Mouse (Mus musculus) spleen, postnatal 14 days (tissue): ENCODE results near the gene Scyl2.
"Not testable (repeated sequence)": the region's sequence is repeated elsewhere in the genome, so short reads cannot be mapped to it uniquely, and the experiment has no call there.

Source experiments
- DNase-seq, 2 experiments: peaks; one replicate each; pipeline ENCODE4 v3.0.0; 2021 to 2022; ENCODE audit warnings: low spot score in 2 of 2

The Scyl2 gene

DNA sequence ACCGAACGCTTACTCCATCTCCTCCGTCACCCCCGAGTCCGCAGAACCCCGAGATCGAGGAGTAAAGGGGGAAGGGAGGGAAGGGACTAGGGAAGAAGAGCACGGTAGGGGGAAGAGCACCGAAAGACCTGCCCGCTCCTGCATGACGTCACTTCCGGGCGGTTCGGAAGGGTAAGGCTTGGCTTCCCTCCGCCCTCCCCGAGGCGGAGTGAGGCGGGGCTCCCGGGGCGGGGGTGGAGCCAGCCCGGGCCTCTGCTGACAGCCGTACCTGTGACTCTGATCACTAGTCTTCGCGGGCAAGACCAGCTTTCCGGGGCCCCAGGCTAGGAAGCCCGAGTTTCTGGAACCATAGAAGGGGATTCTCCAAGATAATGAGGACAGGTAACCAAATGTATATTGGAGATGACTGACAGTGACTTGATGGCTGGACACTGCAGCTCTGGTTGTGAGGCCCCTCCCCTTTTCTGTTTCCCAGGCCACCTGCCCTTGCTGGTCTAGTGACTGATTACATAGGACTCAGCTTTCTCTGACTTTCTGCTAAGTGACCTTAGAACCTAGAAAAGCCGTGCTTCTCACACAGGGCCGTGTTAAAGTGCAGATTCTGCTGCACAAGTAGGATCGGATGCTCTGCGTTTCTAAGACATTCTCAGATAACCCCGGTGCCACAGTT, at the start of gene Scyl2:
Gene Scyl2, minus strand, starts transcription at position 147 of the 670 bp plus-strand sequence.
- peak; percentile 90 to 93 for DNase-seq

DNA sequence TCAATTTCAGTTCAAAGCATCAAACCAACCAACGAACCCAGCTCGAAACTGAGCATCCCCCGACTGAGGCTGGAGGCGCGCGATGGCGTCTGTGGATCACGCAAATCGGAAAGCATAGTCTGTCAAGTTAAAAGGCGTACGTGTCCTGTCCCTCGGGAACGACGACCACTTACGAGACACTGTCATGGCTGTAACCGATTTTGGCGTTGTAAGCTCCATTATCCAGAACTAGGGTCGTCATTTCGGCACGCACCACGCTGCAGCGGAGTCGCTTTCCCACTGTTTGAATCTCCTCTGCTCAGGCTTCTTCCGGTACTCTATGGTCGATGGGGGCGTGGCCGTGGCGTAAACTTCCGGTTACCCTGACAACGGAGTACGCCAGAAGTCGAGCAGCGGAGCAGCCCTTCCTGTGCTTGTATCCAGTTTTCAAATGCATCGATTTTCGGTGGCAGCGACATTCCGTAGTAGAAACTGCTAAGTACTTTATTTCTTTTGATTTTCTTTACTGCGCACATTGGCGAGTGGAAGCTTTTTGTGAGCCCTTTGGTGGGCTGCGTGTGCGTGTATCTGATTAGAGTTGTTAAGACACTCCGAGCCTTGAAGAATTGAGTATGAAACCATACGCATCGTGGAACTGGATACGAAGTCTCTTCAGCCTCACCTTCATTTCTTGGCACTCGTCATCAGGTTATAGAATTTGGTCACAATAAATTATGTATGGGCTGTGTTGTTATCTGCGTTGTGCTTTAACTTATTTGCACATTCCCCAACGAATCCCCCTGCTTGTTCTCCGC, 46.1 kb upstream of the Scyl2 start, which contains the start of gene Actr6:
Gene Actr6, minus strand, starts transcription at position 295 of the 794 bp plus-strand sequence.
- DNase-seq = peak; percentile 86 to 89

DNA sequence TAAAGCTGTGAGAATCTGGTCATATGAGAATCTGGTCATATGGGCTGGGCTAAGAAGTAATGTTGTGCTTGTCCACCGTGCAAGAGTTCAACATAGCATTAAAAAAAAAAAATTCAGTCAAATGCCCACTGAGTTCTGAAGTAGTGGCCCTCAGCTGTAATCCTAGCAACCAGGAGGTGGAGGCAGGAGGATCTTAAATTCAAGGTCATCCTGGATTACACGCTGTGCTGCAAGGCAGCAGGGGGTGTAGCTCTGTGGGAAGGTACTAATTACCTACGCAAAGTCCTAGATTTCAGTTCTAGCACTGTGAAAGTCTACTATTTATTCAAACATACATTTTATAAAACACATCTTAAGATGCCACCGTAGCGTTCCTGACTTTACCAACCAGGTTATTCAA, 45.3 kb upstream of the Scyl2 start:
- DNase-seq = no peak

DNA sequence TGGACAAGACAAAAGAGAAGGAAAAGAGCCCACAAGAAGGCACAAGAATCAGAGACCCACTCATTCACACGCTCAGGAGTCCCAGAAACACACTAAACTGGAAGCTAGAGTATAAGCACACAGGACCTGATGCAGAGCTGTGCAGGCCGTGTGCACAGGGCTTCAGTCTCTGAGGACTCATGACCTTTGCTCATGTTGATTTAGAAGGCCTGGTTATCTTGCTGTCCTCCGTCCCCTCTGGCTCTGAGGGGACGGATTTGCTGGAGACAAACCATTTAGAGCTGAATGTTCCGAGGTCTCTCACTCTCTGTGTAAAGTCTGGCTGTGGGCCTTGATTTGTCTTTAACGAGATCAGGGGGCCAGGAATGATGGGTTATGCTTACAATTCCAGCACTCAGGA, 44.3 kb upstream of the Scyl2 start:
- DNase-seq = no peak

- no peak for DNase-seq
These were observed 36.4 kb upstream of the Scyl2 start for GRCm38 (mm10) chr10:89722247-89723195.

DNA sequence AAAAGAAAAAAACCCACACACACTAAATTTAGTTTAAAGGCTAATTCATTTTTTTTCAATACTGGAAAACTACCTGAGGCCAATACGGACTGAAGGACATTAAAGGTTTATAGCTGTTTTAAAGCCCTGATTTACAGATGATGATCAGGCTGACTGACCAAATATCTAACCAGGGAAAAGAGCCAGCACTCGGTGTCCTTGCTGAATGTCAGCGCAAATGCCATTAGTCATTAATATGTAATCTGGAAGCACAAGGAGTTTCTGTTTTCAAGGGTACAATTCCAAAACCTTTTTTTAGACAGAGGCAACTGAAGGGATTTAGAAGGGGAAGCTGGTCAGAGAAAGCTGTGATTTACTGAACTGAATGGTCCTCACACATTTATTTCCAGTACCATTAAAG, 34.7 kb upstream of the Scyl2 start:
- no peak for DNase-seq

DNA sequence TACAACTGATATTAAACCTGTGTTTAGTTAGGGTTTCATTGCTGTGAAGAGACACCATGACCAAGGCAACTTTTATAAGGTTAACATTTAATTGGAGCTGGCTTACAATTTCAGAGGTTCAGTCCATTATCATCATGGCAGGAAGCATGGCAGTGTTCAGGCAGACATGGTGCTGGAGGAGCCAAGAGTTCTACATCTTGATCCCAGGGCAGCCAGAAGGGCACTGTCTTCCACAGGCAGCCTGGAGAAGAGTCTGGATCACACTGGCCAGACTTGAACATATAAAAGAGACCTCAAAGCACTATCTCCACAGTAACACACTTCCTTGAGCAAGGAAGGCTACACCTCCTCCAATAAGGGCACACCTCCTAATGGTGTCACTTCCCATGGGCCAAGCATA, 34.2 kb upstream of the Scyl2 start:
- no peak for DNase-seq

DNA sequence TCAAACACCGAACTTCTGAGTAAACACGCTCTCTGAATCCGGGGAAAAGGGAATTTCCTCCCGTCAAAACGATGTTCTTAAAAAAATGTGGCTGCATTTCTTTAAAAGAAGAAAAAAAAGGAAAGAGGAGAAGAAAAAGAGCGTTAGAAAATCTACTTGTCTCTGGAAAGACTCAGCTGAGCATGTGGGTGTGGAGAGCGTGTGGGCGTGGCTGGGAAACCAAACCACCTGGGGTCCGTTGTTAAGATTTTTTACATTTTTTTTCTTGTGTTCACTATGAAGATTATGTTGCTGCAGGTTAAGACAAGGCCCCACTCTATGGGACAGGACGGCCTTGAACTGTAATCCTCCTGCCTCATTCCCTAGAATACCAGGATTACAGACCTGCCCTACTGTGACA, 28.8 kb upstream of the Scyl2 start:
- DNase-seq = no peak

DNA sequence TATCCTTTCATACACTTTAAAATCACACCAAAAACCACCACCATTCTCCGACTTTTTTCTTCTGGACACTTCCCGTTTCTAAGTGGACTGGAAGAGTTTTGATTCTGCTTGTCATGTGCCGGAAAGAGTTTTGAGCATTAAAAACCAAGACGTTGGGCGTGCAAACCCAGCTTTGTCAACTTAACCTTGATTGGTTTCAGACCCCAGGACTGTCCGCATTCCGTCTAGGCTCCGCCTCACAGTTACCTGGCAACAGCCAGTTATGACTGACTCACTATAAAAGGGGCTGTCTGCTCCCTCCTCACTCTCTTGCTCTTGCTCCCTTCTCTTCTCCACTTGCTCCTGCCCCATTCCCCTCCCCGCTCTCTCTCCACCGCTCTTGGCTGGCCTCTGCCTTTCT, 22.6 kb upstream of the Scyl2 start:
- no peak for DNase-seq

- DNase-seq = no peak
These were observed 21.3 kb upstream of the Scyl2 start for GRCm38 (mm10) chr10:89707397-89707796.

DNA sequence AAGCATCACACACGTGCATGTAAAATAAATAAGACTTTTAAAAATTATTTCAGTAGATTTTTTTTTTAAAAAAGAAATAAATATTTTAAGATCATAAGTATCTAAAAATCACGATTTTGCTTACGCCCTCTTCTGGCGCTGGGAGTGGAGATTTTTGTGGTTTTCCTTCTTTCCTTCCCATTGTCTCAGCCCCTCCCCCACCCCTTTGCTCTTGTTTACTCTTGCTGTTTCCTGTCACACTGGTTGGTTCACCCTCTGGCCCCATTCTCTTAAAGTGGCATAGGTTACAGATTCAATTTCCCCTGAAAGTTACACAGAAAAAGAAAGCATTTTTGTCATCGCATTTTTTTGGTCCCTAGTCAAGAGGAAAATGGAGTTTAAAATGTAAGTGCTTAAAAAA, 17.0 kb upstream of the Scyl2 start:
- DNase-seq = no peak

- DNase-seq = no peak
These were observed 11.9 kb upstream of the Scyl2 start for GRCm38 (mm10) chr10:89697956-89698355.

GRCm38 (mm10) chr10:89696270-89696669, 10.2 kb upstream of the Scyl2 start:
- not testable (repeated sequence) for DNase-seq

DNA sequence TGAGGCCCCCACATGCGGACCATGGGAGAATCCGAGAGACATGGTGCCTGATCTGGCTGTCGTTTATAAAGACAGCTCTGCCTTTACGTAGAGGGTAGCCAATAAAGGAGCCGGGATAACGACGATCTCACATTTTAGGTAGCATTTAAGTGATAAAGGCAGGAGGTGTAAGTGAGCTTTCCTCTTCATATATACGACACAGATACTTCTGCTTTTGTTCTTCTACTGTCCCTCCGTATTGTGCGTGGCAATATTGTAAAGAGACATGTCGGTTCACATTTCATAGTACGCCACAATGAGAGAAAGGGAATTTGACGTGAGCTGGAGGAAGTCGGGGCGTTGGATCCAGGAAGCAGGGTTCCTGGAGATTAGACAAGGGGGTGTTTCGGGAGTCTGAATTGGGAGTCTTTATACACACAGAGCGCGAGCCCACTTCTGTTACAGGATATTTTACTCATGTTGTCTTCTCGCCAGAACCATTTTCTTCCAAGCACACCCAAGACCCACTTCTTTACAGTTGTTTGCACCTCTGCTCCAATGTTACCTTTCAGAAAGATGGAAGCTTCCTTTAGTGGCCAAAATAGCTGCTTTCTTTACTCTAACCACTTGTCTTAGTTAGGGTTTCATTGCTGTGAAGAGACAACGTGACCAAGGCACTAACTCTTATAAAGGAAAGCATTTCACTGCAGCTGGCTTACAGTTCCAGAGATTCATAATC, 9.3 kb upstream of the Scyl2 start:
- DNase-seq = no peak

GRCm38 (mm10) chr10:89690021-89690420, 3.9 kb upstream of the Scyl2 start:
- DNase-seq = no peak

DNA sequence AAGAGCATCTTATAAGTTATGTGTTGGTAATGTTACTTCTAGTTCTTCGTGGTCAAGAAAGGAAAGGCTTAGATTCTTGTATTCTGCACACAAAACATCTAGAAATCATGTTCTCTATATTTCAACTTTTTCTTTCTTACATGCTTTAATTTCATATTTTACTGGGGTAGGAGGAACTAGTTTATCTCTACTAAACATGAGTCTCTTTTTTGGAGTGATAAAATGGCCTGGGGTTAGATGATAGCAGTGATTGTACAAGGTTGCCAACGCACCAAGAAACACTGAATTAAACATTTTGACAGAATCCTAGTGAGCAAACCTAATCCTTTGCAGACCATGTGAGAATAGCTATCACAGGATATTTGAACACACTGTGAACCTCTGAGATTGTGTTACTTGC, 1.4 kb upstream of the Scyl2 start:
- DNase-seq = no peak

- no peak for DNase-seq
These were observed 520 bp downstream of the Scyl2 start for GRCm38 (mm10) chr10:89685391-89686138.

DNA sequence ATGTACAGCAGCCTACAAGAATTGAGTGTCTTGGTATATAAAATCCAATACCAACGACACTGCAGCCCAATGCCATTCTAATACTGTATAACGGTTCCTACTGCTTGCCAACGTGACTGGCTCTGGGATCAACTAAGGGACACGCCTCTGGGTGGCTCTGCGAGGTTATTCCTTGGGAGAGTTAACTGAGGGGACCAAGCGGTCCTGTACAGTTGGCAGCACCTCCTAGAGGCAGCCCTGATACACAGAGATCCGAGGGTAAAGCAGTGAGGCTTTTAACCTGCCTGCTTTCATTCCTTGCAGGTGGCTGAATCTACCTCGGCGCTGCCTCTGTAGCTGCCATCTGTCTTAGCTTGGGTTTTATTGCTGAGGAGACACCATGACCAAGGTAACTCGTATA, 3.1 kb downstream of the Scyl2 start:
- no peak for DNase-seq

DNA sequence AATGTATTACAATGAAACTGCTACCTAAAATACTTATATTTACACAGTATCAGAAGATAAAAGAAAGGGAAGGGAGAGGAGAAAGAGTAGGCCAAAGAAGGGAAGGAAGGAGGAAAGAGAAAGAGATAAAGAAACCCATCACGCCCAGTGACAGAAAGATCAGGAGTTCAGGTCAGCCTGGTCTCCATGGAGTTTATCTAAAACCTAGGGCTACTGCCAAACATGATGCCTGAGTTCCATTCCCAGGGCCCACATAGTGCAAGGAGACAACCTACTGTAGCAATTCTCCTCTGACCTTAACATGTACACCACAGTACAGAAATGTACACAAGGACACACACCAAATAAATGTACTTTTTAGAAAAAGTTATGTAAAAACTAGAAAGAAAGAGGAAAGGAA, 3.9 kb downstream of the Scyl2 start:
- no peak for DNase-seq

DNA sequence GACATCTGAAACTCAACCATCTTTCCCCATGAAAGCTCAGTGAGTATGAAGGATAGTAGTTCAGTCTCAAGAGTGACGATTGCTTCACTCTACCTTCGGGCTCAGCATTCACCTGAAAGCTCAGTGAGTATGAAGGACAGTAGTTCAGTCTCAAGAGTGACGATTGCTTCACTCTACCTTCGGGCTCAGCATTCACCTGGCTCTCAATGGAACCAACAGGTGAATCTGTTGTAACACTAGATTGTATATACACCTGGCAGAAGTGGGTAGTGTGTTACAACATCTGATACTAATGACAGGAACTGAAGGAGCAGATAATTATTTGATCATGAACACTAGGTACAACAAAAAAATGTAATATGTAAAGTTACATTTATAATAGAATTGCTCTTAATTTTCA, 4.4 kb downstream of the Scyl2 start:
- no peak for DNase-seq

GRCm38 (mm10) chr10:89680517-89680916, 5.6 kb downstream of the Scyl2 start:
- no peak for DNase-seq
